Comparison of ENCODE assay signal across 18 mouse cellular contexts in genomic region chr7:101671601-101672280, GRCm38 (mm10). TPM values are rescaled to one million over a fixed set of nuclear protein-coding genes. Genes with fewer than 3 reads are reported as not detected.
DNase-seq lines count a peak whose midpoint lies in the region; ATAC-seq and TF ChIP-seq lines count a peak whose summit lies in the region.
"Had no signal": no experiment of that assay in that cellular context is flagged by ENCODE, and none has a peak within 500 bp of the region (broad histone marks: within the 10 kb centered on the region; RNA-seq: fewer than 3 reads in every experiment).

No protein-coding gene starts in this region.

- WGBS in lung, adult 2 months = 68% methylated on average over 5 of the region's 5 CpGs
- WGBS in liver, embryonic 14.5 days (ENCODE audit: insufficient replicate concordance) = 35% methylated on average over 5 of the region's 5 CpGs
- 69% methylated on average over 5 of the region's 5 CpGs for WGBS in heart, embryonic 11.5 days (ENCODE audit: insufficient replicate concordance)

- TF ChIP-seq EP300 in liver, embryonic 14.5 days (IDR thresholded peaks at IDR 0.05; ENCODE audit: low read depth) = no peak

- TF ChIP-seq POLR2A in lung, adult 2 months (IDR thresholded peaks at IDR 0.05; ENCODE audit: borderline replicate concordance, extremely low read depth, low read depth, low read length) = no peak

- peak; percentile 42 to 66 for DNase-seq in lung, adult 18-20 months
- no peak for DNase-seq in lung, adult 2 months
- DNase-seq in liver, embryonic 14.5 days (ENCODE audit: low read depth in 3 of 3, low spot score in 3 of 3) = no peak
- peak; percentile 28 for DNase-seq in lung, postnatal 10 days
- DNase-seq: adrenal gland, adult 2 months; adrenal gland, postnatal 25 days; cerebellum, adult 18-20 months; cerebellum, adult 9-11 months; gastrocnemius, postnatal 10 days; heart, adult 18-20 months had no signal

- no peaks in the 10 kb centered on the region for H3K9me3 ChIP-seq in liver, embryonic 14.5 days (ENCODE audit: control insufficient read depth, low read length)
- no peaks in the 10 kb centered on the region for H3K9me3 ChIP-seq in heart, embryonic 11.5 days (replicated peaks; ENCODE audit: control insufficient read depth, low read length)
- H3K9me3 ChIP-seq: forebrain, embryonic 15.5 days; heart, embryonic 10.5 days; heart, embryonic 15.5 days; hindbrain, embryonic 10.5 days had no signal

- H3K9ac ChIP-seq in liver, embryonic 14.5 days (replicated peaks) = no peak overlapping the region
- no peak overlapping the region for H3K9ac ChIP-seq in heart, embryonic 11.5 days (ENCODE audit: low read depth, low read length)
- H3K9ac ChIP-seq: forebrain, embryonic 15.5 days; heart, embryonic 15.5 days; hindbrain, embryonic 14.5 days had no signal

- H3K36me3 ChIP-seq in liver, embryonic 14.5 days (replicated peaks; ENCODE audit: control insufficient read depth, insufficient read depth, low read depth) = no peaks in the 10 kb centered on the region
- H3K36me3 ChIP-seq in heart, embryonic 11.5 days (ENCODE audit: control insufficient read depth, insufficient read depth, low read length) = no peaks in the 10 kb centered on the region
- H3K36me3 ChIP-seq: forebrain, embryonic 15.5 days; heart, embryonic 10.5 days; heart, embryonic 15.5 days had no signal

- H3K27ac ChIP-seq in liver, embryonic 14.5 days = no peak overlapping the region
- H3K27ac ChIP-seq in heart, embryonic 11.5 days (ENCODE audit: low read depth, low read length) = no peak overlapping the region
- H3K27ac ChIP-seq: heart, embryonic 10.5 days; heart, embryonic 15.5 days; hindbrain, embryonic 10.5 days; hindbrain, embryonic 14.5 days had no signal

- H3K4me2 ChIP-seq in liver, embryonic 14.5 days (ENCODE audit: low read depth) = no peak overlapping the region
- H3K4me2 ChIP-seq in heart, embryonic 11.5 days = no peak overlapping the region
- H3K4me2 ChIP-seq: forebrain, embryonic 15.5 days; heart, embryonic 15.5 days; hindbrain, embryonic 14.5 days had no signal

- no peaks in the 10 kb centered on the region for H3K27me3 ChIP-seq in liver, embryonic 14.5 days (ENCODE audit: control insufficient read depth, insufficient read depth, low read length)
- H3K27me3 ChIP-seq in heart, embryonic 11.5 days (ENCODE audit: control insufficient read depth, insufficient read depth, low read length) = no peaks in the 10 kb centered on the region
- H3K27me3 ChIP-seq: forebrain, embryonic 15.5 days; heart, embryonic 15.5 days had no signal

- TF ChIP-seq CTCF in lung, adult 2 months (IDR thresholded peaks at IDR 0.05; ENCODE audit: insufficient read depth, low read length) = no peak
- TF ChIP-seq CTCF in liver, embryonic 14.5 days (IDR thresholded peaks at IDR 0.05; ENCODE audit: low read depth) = no peak

- H3K4me1 ChIP-seq in lung, adult 2 months (ENCODE audit: control insufficient read depth, insufficient read depth, low read length) = peaks cover 9% of the 10 kb centered on the region
- H3K4me1 ChIP-seq in liver, embryonic 14.5 days (replicated peaks; ENCODE audit: control insufficient read depth in 2 of 2, insufficient read depth in 2 of 2, low read length in 1 of 2) = peaks cover 0 to 8% of the 10 kb centered on the region in 2 experiments; a peak in 2 of 4 replicates
- H3K4me1 ChIP-seq in heart, embryonic 11.5 days (ENCODE audit: control insufficient read depth, insufficient read depth, low read length) = peaks cover 8% of the 10 kb centered on the region

- H3K4me3 ChIP-seq in lung, adult 2 months (replicated peaks; ENCODE audit: extremely low read depth, low read depth, low read length) = no peak overlapping the region
- no peak overlapping the region for H3K4me3 ChIP-seq in liver, embryonic 14.5 days (ENCODE audit: insufficient read depth in 1 of 2, low read depth in 2 of 2, low read length in 2 of 2)
- no peak overlapping the region for H3K4me3 ChIP-seq in heart, embryonic 11.5 days (ENCODE audit: low read depth, low read length)
- H3K4me3 ChIP-seq: forebrain, embryonic 15.5 days; heart, embryonic 10.5 days; heart, embryonic 15.5 days; hindbrain, embryonic 10.5 days had no signal

- peak; percentile 35; the same call in 1 of the 2 replicates for ATAC-seq in liver, embryonic 14.5 days (ENCODE audit: insufficient read depth)
- ATAC-seq in megakaryocyte progenitor cell, adult 5-6 weeks (replicated peaks; ENCODE audit: poor library complexity) = peak; percentile 77
- no peak for ATAC-seq in heart, embryonic 11.5 days (replicated peaks; ENCODE audit: insufficient number of reproducible peaks, low FRiP score, low TSS enrichment)
- no peak for ATAC-seq in frontal cortex, adult (ENCODE audit: low TSS enrichment)
- ATAC-seq: forebrain, embryonic 15.5 days had no signal

RNA-seq across cellular contexts. Expression of gene Clpb, which starts 8.3 kb away (rescaled TPM):
- polyA plus RNA-seq in lung, adult 2 months (2012; rRNA removed) = 11.9 and 15.5 TPM in 2 replicates
- 4.1 and 8.3 TPM in 2 replicates for polyA plus RNA-seq in liver, embryonic 14.5 days (2012; rRNA removed)
- 18.7 and 20.6 TPM in 2 replicates for polyA plus RNA-seq in liver, embryonic 14.5 days (2014; fragmentation: Nextera tagmentation; extraction: Ambion mirVana)
- 7.2 and 9.9 TPM in 2 replicates for total RNA-seq in megakaryocyte progenitor cell, adult 5-6 weeks (2015)
- total RNA-seq in megakaryocyte progenitor cell, adult 5-6 weeks (2017) = 32.9 and 45.8 TPM in 2 replicates
- polyA plus RNA-seq in heart, embryonic 11.5 days (2014; fragmentation: Nextera tagmentation; extraction: Ambion mirVana) = 36.1 and 47.0 TPM in 2 replicates

Comparison
In these comparisons a context has a peak if more than half of its experiments do, and no peak if none do; other contexts are left out.
1. DNase-seq: peak in lung, adult 18-20 months (2 of 2) and lung, postnatal 10 days (single experiment); none in lung, adult 2 months (single experiment) and liver, embryonic 14.5 days (0 of 3).
2. ATAC-seq: peak in liver, embryonic 14.5 days (single experiment) and megakaryocyte progenitor cell, adult 5-6 weeks (single experiment); none in heart, embryonic 11.5 days (single experiment) and frontal cortex, adult (single experiment).